Mouse (Mus musculus): ENCODE results near the gene Afdn.
"Not testable (repeated sequence)": the region's sequence is repeated elsewhere in the genome, so short reads cannot be mapped to it uniquely, and the experiment has no call there.

- TF ChIP-seq CTCF (IDR thresholded peaks at IDR 0.05; ENCODE audit: low read depth, low read length); POLR2A (IDR thresholded peaks at IDR 0.05; ENCODE audit: borderline replicate concordance, low read depth, low read length): not testable (repeated sequence)
Measured at GRCm38 (mm10) chr17:13853883-13854282, 93.5 kb downstream of the Afdn start.
